Mouse (Mus musculus): ENCODE measurements at regions not wholly inside any gene's neighbourhood (a gene's known extent, or its start where the extent isn't known, plus 50 kb on each side); places are given as distances from the start of the nearest gene placed in this dataset.

DNA sequence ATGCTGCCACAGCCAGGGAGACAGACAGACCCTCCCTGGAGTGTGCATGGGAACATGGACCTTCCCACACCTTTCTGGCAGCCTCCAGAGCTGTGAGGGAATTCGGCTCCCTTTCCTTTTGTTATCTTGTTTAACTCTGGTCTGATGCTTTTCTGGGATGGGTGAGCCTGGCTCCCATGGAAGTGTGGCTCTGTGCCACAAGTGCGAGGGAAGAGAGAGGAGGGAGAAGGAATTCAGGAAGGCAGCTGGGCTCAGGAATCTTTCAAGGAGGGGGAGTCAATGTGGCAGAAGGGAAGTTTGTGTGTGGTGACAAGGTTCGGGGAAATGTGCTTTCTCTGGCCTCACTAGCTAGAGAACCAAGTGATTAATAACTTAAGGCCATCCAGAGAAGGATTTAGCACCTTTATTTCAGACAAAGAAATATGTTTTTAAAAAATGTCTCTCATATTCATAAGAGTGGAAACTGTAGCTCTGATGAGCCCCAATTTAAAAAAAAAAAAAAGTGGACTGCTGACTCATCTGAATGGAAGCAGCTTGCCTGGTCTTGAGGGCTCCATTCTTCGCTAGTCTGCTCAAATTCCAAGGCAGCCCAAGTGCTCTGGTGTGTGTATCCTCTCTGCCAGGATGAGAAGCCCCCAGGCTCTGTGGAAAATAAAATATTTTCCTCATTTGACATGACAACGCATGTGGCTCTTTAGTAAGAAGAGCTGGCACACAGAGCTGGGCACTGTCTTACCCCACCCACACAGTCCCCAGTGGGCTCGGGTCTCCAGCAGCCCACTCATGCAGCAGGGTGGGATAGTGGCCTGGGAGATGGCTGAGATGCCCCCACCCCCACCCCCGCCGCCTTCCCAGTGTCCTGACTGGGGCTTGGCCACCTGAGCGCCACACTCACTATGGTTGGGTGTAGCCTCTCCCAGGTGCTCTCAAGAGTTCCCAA, 129.1 kb downstream of the Gas1 start:
- TF ChIP-seq RAD21 (IDR thresholded peaks at IDR 0.05; ENCODE audit: low read depth, low read length) (no peak), HCFC1 (IDR thresholded peaks at IDR 0.05; ENCODE audit: low read depth, low read length) (no peak), TCF12 (IDR thresholded peaks at IDR 0.05; ENCODE audit: low read depth, low read length) (no peak), MAX (IDR thresholded peaks at IDR 0.05; ENCODE audit: low read length) (no peak), CTCF (conservative IDR thresholded peaks at IDR 0.05 in 1 of 2, IDR thresholded peaks at IDR 0.05 in 1 of 2; ENCODE audit: low read depth in 2 of 2, low read length in 2 of 2) (no peak), ZKSCAN1 (IDR thresholded peaks at IDR 0.05; ENCODE audit: borderline replicate concordance, low read depth, low read length) (no peak), E2F4 (IDR thresholded peaks at IDR 0.05; ENCODE audit: insufficient replicate concordance, low read depth, low read length) (no peak), ZC3H11A (IDR thresholded peaks at IDR 0.05; ENCODE audit: low read depth, low read length) (no peak)

All from CH12.LX (cell line).